Comparison of ENCODE assay signal across 11 mouse cellular contexts in the genomic region with DNA sequence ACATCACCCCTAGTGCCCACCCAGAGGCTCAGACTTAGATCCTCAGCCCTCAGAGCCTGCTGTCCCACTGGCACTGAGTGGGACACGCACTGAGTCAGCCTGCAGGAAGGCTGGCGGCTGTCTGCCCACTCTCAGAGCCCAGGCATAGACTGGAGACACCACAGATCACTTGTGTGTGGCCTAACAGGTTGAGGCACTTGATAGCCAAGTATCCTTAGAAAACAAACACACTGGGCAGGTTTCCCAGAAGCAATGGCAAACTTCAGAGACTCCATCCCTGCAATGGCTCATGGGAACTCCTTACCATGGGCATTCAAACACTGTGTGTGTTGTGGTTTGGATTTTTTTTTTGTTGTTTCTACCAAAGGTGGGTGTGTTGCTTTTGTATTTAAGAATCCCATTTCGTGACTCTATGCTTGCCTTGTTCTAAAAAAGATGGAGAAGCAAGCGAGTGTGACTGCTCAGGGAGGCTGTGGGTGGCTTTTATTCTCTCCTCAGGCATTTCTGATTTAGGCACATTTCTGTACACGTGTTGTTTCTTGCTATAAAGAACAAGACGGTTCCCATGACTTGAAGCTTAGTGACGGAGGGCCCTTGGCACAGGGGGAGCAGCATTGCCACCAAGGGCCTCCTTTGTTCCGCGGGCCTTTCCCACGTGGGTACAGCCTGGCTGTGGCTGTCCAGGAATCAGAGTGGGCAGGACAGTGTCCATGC. TPM values are rescaled to one million over a fixed set of nuclear protein-coding genes. Genes with fewer than 3 reads are reported as not detected.
A peak's percentile ranks its signal among the peaks of the same experiment; 100 is the strongest.
DNase-seq lines count a peak whose midpoint lies in the region; TF ChIP-seq lines count a peak whose summit lies in the region.
"Had no signal": no experiment of that assay in that cellular context is flagged by ENCODE, and none has a peak within 500 bp of the region (broad histone marks: within the 10 kb centered on the region; RNA-seq: fewer than 3 reads in every experiment).

No protein-coding gene starts in this region.

- peak overlapping the region; percentile 16; the same call in 1 of the 2 replicates for H3K27ac ChIP-seq in heart, adult 2 months
- peak overlapping the region; percentile 64; the same call in 1 of the 2 replicates for H3K27ac ChIP-seq in layer of hippocampus, adult 2 months
- peak overlapping the region; percentile 80 for H3K27ac ChIP-seq in cortical plate, adult 2 months (ENCODE audit: insufficient read depth, low read length)

- intact Hi-C loops in heart, adult 2 months (cut with DNase I), result no loop called here

- H3K27me3 ChIP-seq in heart, adult 2 months (ENCODE audit: control insufficient read depth, insufficient read depth, low read length), result no peaks in the 10 kb centered on the region

- WGBS in heart, adult 2 months, result 93% methylated on average over 10 of the region's 10 CpGs

- H3K4me1 ChIP-seq in heart, adult 2 months (ENCODE audit: control insufficient read depth, insufficient read depth, low read length), result peaks cover 36% of the 10 kb centered on the region
- peaks cover 25% of the 10 kb centered on the region for H3K4me1 ChIP-seq in cortical plate, adult 2 months (ENCODE audit: control insufficient read depth, insufficient read depth, low read length)

- H3K36me3 ChIP-seq in heart, adult 2 months (ENCODE audit: control insufficient read depth, insufficient read depth, low read length), result no peaks in the 10 kb centered on the region; the same call in 1 of the 2 replicates
- H3K36me3 ChIP-seq: G1E had no signal

- TF ChIP-seq CTCF in heart, adult 2 months (IDR thresholded peaks at IDR 0.05), result no peak
- TF ChIP-seq CTCF in layer of hippocampus, adult 2 months (conservative IDR thresholded peaks at IDR 0.05), result no peak
- no peak for TF ChIP-seq CTCF in cortical plate, adult 2 months (IDR thresholded peaks at IDR 0.05; ENCODE audit: extremely low read depth, insufficient read depth, low read length)

- H3K4me3 ChIP-seq in heart, adult 2 months, result no peak overlapping the region
- H3K4me3 ChIP-seq in layer of hippocampus, adult 2 months, result no peak overlapping the region
- no peak overlapping the region for H3K4me3 ChIP-seq in cortical plate, adult 2 months (ENCODE audit: insufficient read depth, low read length)
- H3K4me3 ChIP-seq: myocyte had no signal

- no peak overlapping the region for H3K9ac ChIP-seq in heart, adult 2 months (ENCODE audit: low read depth, low read length)

- no peaks in the 10 kb centered on the region for H3K79me2 ChIP-seq in heart, adult 2 months (replicated peaks; ENCODE audit: control insufficient read depth, insufficient read depth, low read length)

- no peak for TF ChIP-seq POLR2A in heart, adult 2 months (IDR thresholded peaks at IDR 0.05; ENCODE audit: insufficient read depth, low read depth, low read length)
- TF ChIP-seq POLR2A in cortical plate, adult 2 months (IDR thresholded peaks at IDR 0.05; ENCODE audit: extremely low read depth, insufficient read depth, low read length), result no peak

- peak in 1 of 2 experiments; percentile 25 for DNase-seq in heart, adult 2 months
- DNase-seq in heart, adult 11 months, result no peak
- DNase-seq in layer of hippocampus, adult 2 months (ENCODE audit: low spot score in 2 of 2), result no peak
- DNase-seq in layer of hippocampus, adult 9-10 months (ENCODE audit: low spot score), result no peak
- peak; percentile 61 to 64 for DNase-seq in lung, postnatal 4 days
- DNase-seq in adrenal gland, adult (ENCODE audit: inconsistent age in 2 of 2, low spot score in 1 of 2), result no peak
- no peak for DNase-seq in spleen, adult 18-20 months
- DNase-seq: cerebellum, adult 18-20 months had no signal

- TF ChIP-seq EP300 in heart, adult 2 months (IDR thresholded peaks at IDR 0.05; ENCODE audit: insufficient read depth, low read depth, low read length), result no peak

RNA-seq across cellular contexts. Expression of a gene that starts 10.8 kb away (rescaled TPM):
- total RNA-seq in heart, adult 2 months (2021), result 10 to 100 TPM; 65.4 to 89.5 TPM
- 71.5 and 83.9 TPM in 2 replicates for polyA plus RNA-seq in heart, adult 2 months (2012; rRNA removed)
- total RNA-seq in layer of hippocampus, adult 2 months (2021), result 100 to 1,000 TPM; 226 to 239 TPM
- polyA plus RNA-seq in cortical plate, adult 2 months (2012; rRNA removed), result 190 and 191 TPM in 2 replicates

Comparison
In these comparisons a context has a peak if more than half of its experiments do, and no peak if none do; other contexts are left out.
1. DNase-seq: peak in lung, postnatal 4 days (2 of 2); none in heart, adult 11 months (single experiment), layer of hippocampus, adult 2 months (0 of 2), layer of hippocampus, adult 9-10 months (single experiment), adrenal gland, adult (0 of 2) and spleen, adult 18-20 months (0 of 2).
2. H3K27ac ChIP-seq: peak in every context shown above with its lines; median percentile 80 in cortical plate, adult 2 months; 64 in layer of hippocampus, adult 2 months; 16 in heart, adult 2 months.